Mouse (Mus musculus): ENCODE data around the gene Lpcat2b. TPM values are rescaled to one million over a fixed set of nuclear protein-coding genes. Genes with fewer than 3 reads are reported as not detected.
"Not testable (repeated sequence)": the region's sequence is repeated elsewhere in the genome, so short reads cannot be mapped to it uniquely, and the experiment has no call there.

Lpcat2b gene
- total RNA-seq (2021) = not detected

- intact Hi-C loops (cut with DNase I) = no loop called here
- DNase-seq = no peak
Observed at GRCm38 (mm10) chr5:107431249-107431648, at the start of gene Lpcat2b. TSS of gene Lpcat2b (plus strand) at chr5:107431549.

DNA sequence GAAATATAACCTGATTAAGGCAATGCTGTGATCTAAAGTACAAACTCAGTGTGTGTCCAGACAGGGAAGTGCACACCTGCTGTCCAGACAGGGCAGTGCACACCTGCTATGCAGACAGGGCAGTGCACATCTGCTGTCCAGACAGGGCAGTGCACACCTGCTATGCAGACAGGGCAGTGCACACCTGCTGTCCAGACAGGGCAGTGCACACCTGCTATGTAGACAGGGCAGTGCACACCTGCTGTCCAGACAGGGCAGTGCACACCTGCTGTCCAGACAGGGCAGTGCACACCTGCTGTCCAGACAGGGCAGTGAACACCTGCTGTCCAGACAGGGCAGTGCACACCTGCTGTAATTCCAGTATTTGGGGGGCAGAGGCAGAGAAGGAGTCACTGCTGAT, 44.9 kb upstream of the Lpcat2b start:
- DNase-seq; intact Hi-C loops (cut with DNase I): not testable (repeated sequence)

GRCm38 (mm10) chr5:107387788-107388187, 43.6 kb upstream of the Lpcat2b start:
- intact Hi-C loops (cut with DNase I) = no loop called here
- no peak for DNase-seq

- no peak for DNase-seq
- intact Hi-C loops (cut with DNase I) = no loop called here
Observed at GRCm38 (mm10) chr5:107389373-107389772, 42.0 kb upstream of the Lpcat2b start.

DNA sequence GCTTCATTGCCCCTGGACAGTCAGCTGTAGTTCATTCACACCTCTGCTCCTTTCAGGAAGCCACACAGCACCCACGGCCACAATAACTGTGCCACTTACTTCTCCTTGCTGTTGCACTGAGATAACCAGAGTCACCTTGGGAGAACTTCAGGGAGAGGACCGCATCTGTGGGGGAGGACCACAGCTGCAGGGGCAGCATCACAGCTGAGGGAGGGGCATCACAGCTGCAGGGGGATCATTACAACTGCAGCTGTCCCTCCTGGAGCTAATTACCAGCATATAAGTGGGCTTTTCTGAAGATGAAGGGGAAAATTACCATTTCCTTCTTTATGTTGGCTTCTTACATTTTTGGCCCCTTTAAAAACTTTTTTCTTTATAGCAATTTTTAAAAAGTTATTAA, 36.9 kb upstream of the Lpcat2b start:
- intact Hi-C loops (cut with DNase I) = no loop called here
- no peak for DNase-seq

- DNase-seq = no peak
- intact Hi-C loops (cut with DNase I) = no loop called here
Observed at GRCm38 (mm10) chr5:107402436-107402835, 28.9 kb upstream of the Lpcat2b start, which contains the start of gene Ephx4. TSS of gene Ephx4 (plus strand) at chr5:107402736.

DNA sequence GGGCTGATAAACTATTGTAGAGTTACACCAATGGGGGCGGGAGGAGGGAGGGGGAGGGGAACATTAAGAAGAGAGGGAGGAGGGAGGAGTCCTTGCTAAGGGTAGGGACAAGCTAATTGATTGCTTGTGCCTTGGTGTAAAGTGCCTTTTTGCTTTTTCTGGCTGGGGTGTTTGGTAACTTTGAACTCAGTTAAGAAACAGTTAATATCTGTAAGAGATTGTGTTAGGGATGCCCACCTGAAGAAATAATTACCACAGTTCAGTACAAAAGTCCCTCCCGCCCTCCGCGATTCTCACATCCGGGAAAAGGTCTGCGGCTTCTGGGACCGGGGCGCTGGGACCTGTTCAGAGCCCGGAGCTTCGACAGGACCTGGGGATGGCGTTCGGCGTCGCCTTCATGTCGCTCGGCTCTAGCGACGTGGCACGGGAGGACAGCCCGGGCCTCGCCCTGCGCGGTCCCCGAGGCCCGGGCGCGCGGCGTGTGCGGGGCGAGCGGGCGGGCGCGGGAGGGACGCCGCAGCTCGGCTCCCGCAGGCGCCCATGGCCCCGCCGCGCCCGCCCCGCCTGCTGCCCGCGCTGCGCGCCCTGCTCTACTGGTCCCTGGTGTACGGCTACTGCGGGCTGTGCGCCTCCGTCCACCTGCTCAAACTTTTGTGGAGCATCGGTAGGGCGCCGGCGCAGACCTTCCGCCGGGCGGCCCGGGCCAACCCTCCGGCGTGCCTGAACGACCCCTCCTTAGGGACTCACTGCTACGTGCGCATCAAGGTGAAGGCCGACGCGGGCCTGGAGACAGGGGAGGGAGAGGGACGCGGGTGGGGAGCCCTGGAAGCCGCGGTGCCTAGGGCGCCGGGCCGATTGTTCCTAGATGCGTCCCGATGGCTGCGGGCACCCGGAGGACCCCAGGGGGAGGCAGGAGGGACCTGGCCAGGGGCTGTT, 28.1 kb upstream of the Lpcat2b start:
- DNase-seq = peak; percentile 5 to 17
- intact Hi-C loops (cut with DNase I) = no loop called here

DNA sequence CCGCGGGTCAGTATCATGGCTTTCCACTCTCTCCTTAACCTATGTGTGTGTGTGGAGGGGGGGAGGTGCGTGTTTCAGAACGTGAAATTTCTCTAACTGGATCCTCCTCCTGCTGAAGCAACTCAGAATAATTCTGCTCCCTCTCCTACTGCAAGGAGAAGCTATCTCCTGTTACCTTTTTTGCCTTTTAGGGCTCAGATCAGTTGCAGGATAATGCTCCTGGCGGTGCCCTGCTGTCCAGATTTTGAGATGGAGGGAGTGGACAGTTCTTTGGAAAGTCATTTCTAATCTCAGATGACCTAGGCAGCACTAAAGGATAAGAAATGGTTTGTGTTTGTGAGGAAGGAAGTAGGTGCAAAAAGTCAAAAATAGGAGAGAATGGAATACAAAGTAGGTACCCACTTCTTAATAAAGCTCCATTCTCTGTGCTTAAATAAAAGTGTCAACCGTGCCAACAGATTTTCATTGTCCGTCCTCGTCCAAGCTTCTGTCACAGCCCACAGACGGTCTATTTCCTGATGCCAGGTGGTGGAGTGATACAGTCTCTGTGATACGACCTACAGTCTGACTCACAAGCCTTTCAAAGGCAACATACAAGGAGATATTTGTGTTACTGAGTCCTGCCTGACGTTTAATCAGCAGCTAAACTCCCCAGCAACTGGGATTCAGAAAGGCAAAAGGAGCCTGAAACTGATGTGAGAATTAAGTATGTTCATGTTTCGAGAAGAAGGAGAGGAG, 27.2 kb upstream of the Lpcat2b start:
- DNase-seq = no peak

GRCm38 (mm10) chr5:107405361-107405760, 26.0 kb upstream of the Lpcat2b start:
- no peak for DNase-seq

More for the DNA sequence above, 27.2 kb upstream of the Lpcat2b start:
- intact Hi-C loops (cut with DNase I) = no loop called here

GRCm38 (mm10) chr5:107410305-107410704, 21.0 kb upstream of the Lpcat2b start:
- no peak for DNase-seq
- intact Hi-C loops (cut with DNase I) = no loop called here

More at GRCm38 (mm10) chr5:107405361-107405760, 26.0 kb upstream of the Lpcat2b start:
- intact Hi-C loops (cut with DNase I) = no loop called here

DNA sequence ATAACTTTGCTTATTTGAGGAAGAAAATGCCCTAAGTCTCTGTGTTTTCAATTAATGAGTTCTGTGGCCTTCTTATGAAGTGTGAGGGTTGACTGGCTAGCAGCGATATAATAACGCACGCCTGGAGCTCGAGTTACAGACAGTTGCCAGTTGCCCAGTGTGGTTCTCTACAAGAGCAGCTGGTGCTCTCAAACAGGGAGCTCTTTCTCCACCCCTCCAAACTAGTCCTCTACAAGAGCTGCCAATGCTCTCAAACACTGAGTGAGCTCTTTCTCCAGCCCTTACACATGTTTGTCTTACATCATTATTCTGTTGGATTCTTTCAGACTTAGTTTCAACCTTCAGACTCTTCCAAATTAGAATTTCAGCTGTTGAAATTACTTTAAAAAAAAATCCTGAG, 20.0 kb upstream of the Lpcat2b start:
- DNase-seq = peak in 1 of 2 experiments; percentile 15
- intact Hi-C loops (cut with DNase I) = no loop called here

GRCm38 (mm10) chr5:107412285-107412684, 19.1 kb upstream of the Lpcat2b start:
- DNase-seq = no peak
- intact Hi-C loops (cut with DNase I) = no loop called here

DNA sequence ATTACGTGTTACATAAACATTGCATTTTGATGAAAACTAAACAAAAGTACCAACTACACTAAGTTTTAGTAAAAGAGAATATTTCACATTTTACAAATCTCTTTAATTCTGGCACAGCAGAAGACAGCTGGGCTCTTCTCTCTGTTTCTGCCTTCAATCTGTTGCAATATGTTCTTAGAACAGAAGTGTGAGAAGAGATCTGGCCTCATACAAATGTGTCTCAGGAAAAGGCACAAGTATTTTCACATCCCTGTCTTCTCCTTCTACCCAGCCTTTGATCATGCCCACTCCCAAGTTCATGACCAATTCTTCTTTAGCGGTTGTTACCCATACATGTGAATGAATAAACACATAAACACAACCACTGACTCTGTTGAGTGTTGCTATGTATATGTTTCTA, 16.3 kb upstream of the Lpcat2b start:
- intact Hi-C loops (cut with DNase I) = no loop called here
- no peak for DNase-seq

- DNase-seq = no peak
- intact Hi-C loops (cut with DNase I) = no loop called here
Observed at GRCm38 (mm10) chr5:107421676-107422075, 9.7 kb upstream of the Lpcat2b start.

GRCm38 (mm10) chr5:107434001-107434400, 2.7 kb downstream of the Lpcat2b start:
- intact Hi-C loops (cut with DNase I) = no loop called here

GRCm38 (mm10) chr5:107436185-107436584, 4.8 kb downstream of the Lpcat2b start:
- no peak for DNase-seq
- intact Hi-C loops (cut with DNase I) = loop anchor here (5.0 kb wide), 2 partner anchors 79 to 161 kb away; partner anchors contain the start of genes Glmn and Rpap2

More at GRCm38 (mm10) chr5:107434001-107434400, 2.7 kb downstream of the Lpcat2b start:
- no peak for DNase-seq

- intact Hi-C loops (cut with DNase I) = loop anchor here (5.0 kb wide), 2 partner anchors 79 to 161 kb away; partner anchors contain the start of genes Glmn and Rpap2
Observed at GRCm38 (mm10) chr5:107436587-107437209, 5.3 kb downstream of the Lpcat2b start.

GRCm38 (mm10) chr5:107437464-107438281, 6.3 kb downstream of the Lpcat2b start, which contains the start of gene Btbd8:
TSS of gene Btbd8 (plus strand) at chr5:107437997.
- intact Hi-C loops (cut with DNase I) = loop anchor here (5.0 kb wide), 2 partner anchors 80 to 160 kb away; partner anchors contain the start of genes Glmn and Rpap2
- peak; percentile 94 to 96 for DNase-seq

More at GRCm38 (mm10) chr5:107436587-107437209, 5.3 kb downstream of the Lpcat2b start:
- DNase-seq = peak in 1 of 2 experiments; percentile 7

DNA sequence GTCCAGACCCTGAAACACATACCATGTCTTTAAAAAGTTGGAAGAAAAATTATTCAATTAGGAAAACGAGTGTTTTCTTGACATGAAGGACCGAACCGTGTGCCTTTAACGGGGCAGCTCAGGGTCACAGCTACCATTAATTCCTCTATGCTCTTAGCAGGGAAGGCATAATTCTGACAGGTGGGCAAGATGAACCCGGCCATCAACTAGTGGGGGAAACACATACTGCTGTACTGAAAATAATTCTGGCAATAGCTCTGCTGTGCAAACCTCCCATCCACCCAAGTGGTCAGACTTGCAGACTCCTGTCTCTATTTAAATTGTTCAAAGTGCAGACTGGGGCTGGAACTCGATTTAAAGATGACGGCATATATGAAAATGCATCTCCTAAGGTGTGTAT, 7.0 kb downstream of the Lpcat2b start:
- DNase-seq = no peak
- intact Hi-C loops (cut with DNase I) = loop anchor here (5.0 kb wide), 2 partner anchors 81 to 159 kb away; partner anchors contain the start of genes Glmn and Rpap2

DNA sequence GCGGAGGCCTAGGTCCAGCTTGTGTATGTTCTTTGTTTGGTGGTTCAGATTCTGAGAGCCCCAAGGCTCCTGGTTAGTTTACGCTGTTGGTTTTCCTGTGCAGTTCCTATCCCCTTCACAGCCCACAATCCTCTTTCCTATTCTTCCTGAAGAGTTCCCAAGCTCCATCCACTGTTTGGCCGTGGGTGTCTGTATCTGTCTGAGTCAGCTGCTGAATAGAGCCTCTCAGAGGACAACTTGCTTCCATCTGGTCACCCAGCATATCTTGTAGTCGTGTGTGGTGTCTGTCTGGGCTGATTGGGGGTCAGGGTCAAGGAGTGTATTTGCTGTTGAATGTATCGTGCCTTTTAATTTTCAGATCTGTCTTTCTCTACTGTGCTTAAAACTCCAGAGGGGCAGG, 10.5 kb downstream of the Lpcat2b start:
- intact Hi-C loops (cut with DNase I) = no loop called here

More for the DNA sequence above, 10.5 kb downstream of the Lpcat2b start:
- no peak for DNase-seq
